Mouse (Mus musculus) lung, postnatal 10 days (tissue): Measurements from ENCODE around the gene Foxs1.

ENCODE experiments used
- DNase-seq: peaks from one replicate; pipeline ENCODE4 v3.0.0; 2021

Gene Foxs1

DNA sequence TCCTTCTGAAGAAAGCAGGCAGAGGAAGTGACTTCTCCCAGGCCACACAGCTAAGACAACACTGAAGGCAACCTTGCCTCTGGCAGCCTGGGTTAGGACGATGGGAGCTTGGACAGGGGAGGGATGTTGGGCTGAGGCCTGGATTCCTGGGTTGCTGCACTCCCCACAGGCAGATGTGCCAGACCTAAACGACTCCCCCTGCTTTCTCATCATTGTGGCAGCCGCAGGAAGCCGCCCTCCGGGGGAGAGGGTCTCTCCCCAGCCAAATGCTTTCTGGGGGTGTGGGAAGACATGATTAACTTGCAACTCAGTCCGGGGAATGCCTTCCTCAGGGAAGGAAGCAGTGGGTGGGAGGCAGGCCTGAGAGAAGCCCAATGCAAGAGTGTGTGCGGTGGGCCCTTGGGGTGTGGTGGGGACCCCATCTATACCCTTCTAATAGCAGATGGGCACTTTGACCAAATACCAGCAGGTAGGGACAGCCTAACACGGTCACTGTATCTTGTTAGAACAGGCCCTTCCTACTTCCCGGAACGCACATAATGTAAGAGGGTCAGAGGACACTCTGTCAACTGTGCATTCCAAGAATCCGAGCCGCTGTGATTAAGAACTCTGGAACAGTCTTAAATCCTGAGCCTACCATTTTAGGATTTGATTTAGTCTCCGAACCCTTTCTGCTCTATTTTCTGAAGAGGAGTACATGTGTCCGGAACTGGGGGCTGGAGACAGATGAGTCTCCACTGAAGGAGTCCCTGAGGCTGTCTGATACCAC, 4.6 kb downstream of the Foxs1 start:
- no peak for DNase-seq

DNA sequence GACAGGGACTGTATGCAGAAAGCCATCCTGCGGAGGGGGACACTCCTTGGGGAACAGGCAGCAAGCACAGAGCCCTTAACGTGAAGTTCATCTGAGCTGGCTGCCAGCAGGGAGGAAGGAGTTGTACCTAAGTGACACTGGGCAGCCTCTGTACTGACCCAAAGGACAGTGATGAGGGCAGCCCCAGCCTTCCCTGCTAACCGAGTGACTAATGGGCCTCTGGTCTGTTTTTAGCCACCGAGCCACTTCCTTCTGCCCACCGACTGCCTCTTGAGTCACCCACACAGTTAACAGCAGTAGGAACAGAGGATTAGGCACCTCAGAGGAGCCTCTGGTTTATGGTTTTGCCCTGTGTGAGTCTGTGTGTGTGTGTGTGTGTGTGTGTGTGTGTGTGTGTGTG, 5.6 kb downstream of the Foxs1 start:
- no peak for DNase-seq

GRCm38 (mm10) chr2:152926896-152927295, 6.1 kb downstream of the Foxs1 start:
- DNase-seq = no peak

GRCm38 (mm10) chr2:152925189-152925872, 7.7 kb downstream of the Foxs1 start:
- DNase-seq = peak; percentile 86

DNA sequence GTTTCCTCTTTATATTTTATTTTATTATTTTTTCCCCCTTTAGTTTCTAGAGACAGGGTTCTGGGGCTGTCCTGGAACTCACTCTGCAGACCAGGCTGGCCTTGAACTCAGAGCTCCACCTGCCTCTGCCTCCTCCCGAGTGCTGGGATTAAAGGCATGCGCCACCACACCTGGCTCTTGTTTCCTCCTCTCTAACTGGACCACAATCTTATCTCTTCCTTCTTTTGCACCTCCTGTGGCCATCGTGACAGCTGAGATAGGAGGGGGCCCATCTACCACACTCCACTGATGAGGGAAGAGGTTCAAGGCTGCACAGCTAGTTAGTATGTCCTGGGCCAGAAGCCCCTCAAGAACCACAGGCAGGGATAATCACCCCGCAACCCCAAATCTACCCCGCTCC, 8.5 kb downstream of the Foxs1 start:
- no peak for DNase-seq

DNA sequence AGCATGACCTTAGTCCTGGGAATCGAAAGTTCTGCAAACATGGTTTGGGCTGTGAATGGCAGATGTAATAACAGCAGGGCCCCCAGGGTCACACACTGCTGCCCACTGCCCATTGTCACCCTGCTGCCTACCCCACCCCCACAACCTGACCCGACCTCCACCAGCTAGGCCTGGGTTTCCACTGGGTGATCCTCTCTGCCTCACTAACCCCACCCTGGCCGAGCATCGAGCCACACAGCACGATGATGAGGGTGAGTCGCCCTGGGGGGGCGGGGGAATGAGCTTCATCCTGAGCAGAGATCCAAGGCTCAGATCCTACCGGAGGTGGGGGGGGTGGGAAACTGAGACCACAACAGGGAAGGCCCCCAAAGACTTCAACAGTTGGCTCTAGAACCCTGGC, 8.9 kb downstream of the Foxs1 start:
- DNase-seq = no peak

- no peak for DNase-seq
These were observed 9.4 kb downstream of the Foxs1 start for GRCm38 (mm10) chr2:152923621-152924020.

DNA sequence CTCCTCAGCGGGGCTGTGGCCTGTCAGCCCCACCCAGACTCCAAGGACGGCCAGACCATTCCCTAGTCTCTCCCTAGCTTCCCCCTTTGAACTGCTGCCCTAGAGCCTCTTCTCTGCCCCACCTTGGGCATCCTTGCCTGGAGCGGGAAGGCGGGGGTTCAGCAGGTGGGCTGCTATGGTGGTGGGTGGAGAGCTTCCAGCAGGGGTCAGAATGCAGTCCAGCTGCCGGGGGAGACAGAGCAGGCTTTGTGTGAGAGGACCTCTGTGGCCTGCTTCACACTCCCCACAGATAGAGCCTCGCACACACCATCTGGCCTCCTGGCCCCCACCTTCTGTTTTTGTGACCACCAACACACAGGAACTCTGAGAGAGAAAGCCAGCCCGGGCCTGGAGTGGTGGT, 10.6 kb downstream of the Foxs1 start:
- DNase-seq = no peak

- no peak for DNase-seq
These were observed 15.3 kb downstream of the Foxs1 start for GRCm38 (mm10) chr2:152917671-152918070.

- no peak for DNase-seq
These were observed 16.9 kb downstream of the Foxs1 start for GRCm38 (mm10) chr2:152916111-152916510.

GRCm38 (mm10) chr2:152915453-152915852, 17.6 kb downstream of the Foxs1 start:
- DNase-seq = no peak

DNA sequence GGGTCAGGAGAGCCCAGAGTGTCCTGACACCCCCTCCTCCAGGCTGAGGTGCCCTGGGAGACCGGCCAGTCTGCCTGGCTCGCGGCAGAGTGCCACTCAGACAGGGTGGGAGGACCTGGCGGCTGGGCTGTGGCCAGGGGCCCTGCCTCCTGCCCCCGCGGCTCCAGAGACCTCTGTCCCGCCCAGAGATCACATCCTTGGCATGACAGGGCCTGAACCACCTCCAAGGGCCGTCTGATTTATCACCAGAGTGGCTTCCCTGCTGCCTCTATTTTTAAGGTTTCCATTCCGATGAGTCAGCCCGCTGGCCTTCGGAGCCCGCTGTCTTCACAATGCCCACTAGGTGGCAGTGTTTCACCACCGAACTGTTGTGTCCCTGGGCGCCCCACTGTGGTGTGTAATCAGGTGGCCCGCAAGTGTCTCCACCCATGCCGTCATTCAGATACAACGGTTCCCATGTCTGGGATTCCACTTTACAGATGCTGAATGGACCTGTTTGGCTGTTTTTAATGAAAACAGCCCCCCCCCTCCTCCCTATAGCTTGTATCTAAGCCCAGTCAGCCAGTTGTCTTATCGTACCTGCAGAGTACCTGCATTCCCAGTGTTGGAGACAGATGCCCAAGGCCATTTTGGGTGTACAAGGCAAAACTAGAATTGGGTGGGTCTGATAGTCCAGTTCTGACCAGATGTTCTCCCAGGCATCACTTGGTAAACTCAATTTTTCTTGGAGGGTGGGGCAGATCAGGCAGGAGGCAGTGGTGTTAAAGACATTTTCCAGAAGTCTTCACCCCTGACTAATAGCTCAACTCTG, 18.5 kb downstream of the Foxs1 start:
- DNase-seq = peak; percentile 90

GRCm38 (mm10) chr2:152913471-152913870, 19.5 kb downstream of the Foxs1 start:
- no peak for DNase-seq

DNA sequence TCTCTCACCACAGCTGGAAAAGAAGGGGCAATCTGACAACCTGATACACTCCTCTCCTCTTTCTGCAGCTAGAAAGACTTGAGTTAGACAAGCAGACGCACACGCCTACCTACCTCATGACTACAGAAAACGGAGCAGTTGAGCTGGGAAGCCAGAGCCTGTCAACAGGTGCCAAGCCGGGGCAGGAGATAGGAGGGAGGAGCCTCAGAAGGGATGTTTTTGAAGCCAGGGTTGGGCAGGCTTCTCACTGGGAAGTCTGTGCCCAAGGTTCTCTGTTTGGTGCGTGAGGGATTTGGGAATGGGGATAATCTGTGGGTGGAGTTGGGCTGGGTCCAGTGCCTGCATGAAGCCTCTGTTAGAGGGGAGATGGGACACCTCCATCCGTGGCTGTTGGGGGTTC, 21.6 kb downstream of the Foxs1 start:
- no peak for DNase-seq

DNA sequence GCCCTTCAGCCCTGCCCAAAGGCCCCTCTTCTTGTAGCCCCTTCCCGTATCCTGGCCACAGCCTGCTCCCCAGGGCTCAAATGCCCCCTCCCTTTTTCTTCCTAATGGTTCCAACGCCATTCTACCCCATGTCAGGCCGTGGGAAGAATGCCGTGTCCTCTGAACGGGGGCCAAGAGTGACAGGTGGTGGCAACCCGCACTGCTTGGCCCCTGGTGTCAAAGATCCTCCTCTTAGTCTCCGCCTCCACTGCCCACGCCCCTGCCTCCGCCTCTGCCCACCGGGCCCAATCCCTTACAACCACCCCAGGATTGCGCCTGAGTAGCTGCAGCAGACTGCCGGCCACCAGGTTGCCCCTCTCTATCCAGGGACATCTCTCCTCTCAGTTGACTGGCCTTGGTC, 22.0 kb downstream of the Foxs1 start, which contains the start of gene Mylk2:
Mylk2 (plus strand) TSS at position 322 of the 400 bp plus-strand sequence.
- DNase-seq = no peak

- no peak for DNase-seq
These were observed 23.2 kb downstream of the Foxs1 start for GRCm38 (mm10) chr2:152909848-152910247.

DNA sequence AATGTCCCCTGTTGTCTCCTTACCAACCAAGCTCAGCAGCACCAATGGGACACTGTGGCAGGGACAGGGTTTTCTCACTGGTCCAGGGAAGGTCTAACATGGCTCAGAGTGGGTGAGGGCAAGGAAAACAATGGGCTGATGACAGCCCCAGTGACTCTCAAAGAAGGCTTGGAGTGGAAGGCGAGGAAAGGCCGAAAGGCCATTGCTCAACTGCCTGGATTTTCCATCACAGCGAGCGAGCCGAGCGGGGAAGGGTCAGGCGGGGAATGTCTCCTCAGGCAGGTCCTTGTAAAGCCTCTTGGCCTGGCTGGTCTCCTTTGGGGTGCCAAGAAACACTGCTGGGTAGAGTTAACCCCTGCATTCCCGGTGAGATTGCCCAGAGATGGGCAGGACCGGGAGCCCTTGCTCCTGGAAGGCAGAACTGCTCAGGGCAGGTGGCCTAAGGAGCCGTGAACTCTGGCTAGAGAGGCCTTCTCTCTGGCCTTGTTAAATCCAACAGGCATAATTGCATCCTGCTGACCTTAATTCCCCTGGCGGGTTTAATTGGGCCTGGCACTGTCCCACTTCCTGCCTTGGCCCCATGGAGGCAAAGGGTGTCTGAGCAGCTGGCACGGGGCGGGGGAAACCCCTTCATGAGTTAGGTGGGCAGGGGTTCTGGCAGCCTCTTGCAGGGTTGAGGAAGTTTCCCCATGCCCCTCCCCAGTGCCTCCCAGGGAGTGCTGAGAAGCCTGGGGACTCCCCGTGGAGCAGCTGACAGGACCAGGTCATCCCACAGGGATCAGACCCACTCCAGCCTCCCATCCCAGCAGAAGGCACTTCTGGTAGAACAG, 25.7 kb downstream of the Foxs1 start:
- DNase-seq = no peak

GRCm38 (mm10) chr2:152906274-152907037, 26.6 kb downstream of the Foxs1 start:
- no peak for DNase-seq

GRCm38 (mm10) chr2:152905036-152905829, 27.8 kb downstream of the Foxs1 start:
- DNase-seq = peak; percentile 67

DNA sequence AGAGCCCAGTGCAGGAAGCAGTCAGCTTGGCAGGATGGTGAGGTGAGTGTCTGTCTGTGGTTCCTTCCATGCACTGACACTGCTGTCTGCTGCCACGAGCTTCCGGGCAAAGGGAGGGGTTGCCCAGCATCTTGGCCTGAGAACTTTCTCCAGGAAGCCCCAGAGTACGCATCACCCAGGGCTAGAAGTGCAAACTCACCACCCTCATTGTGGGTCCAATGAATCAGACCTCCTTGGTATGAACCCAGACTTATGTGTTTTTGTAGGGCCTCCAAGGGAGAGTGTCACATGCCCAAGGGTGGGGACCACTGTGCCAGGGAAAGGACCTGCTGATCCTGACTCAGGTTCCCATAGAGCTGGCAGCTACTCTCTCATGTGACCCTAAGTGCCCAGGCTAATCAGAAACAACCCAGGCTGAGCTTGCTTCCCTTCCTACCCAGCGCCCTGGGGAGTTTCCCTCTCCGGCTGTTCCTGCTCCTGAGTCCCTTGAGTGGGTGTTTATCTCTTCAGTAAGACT, 28.8 kb downstream of the Foxs1 start:
- DNase-seq = no peak

- DNase-seq = peak; percentile 34
These were observed 29.4 kb downstream of the Foxs1 start for GRCm38 (mm10) chr2:152903586-152903985.
